In genomic region chr19:32292067-32292739, GRCm38 (mm10) we compare ENCODE assay signal across 8 mouse cellular contexts.
DNase-seq lines count a peak whose midpoint lies in the region; ATAC-seq lines count a peak whose summit lies in the region.

No protein-coding gene starts in this region.

- no peaks in the 10 kb centered on the region for H3K36me3 ChIP-seq in heart, embryonic 12.5 days
- H3K36me3 ChIP-seq in splenic B cell, adult 2 months (ENCODE audit: control insufficient read depth, insufficient read depth, low read length, poor library complexity, severe bottlenecking): no peaks in the 10 kb centered on the region

- H3K4me1 ChIP-seq in heart, embryonic 12.5 days (replicated peaks): peaks cover 30% of the 10 kb centered on the region

- H3K4me2 ChIP-seq in heart, embryonic 12.5 days: peak overlapping the region; percentile 26

- peak overlapping the region; percentile 84 for H3K27ac ChIP-seq in heart, embryonic 12.5 days (ENCODE audit: poor library complexity, severe bottlenecking)

- no peak overlapping the region; the same call in 1 of the 2 replicates for H3K9ac ChIP-seq in heart, embryonic 12.5 days

- peak; percentile 60 for ATAC-seq in heart, embryonic 12.5 days (ENCODE audit: insufficient number of reproducible peaks, low FRiP score)

- no peaks in the 10 kb centered on the region for H3K27me3 ChIP-seq in heart, embryonic 12.5 days (replicated peaks)
- H3K27me3 ChIP-seq in splenic B cell, adult 2 months (ENCODE audit: control insufficient read depth, insufficient read depth, low read length, poor library complexity, severe bottlenecking): no peaks in the 10 kb centered on the region

- H3K9me3 ChIP-seq in heart, embryonic 12.5 days (replicated peaks): no peaks in the 10 kb centered on the region

- intact Hi-C loops in left cerebral cortex, postnatal 36 days (cut with DNase I): no loop called here

- DNase-seq in spleen, postnatal 36 days (ENCODE audit: low spot score in 2 of 2): peak; percentile 28 to 40
- no peak for DNase-seq in spleen, postnatal 14 days (ENCODE audit: low spot score in 2 of 2)
- peak; percentile 30 for DNase-seq in cerebellum, adult 11 months
- DNase-seq in kidney, postnatal 25 days: peak; percentile 35 to 44
- peak; percentile 76 for DNase-seq in splenic B cell, adult 2 months (ENCODE audit: low read depth, low spot score)
- no peak for DNase-seq in left cerebral cortex, postnatal 36 days (ENCODE audit: low spot score in 2 of 2)
- DNase-seq in spleen, postnatal 10 days (ENCODE audit: low spot score in 2 of 2): no peak

- 56% methylated on average over 12 of the region's 12 CpGs for WGBS in heart, embryonic 12.5 days

- no peak overlapping the region for H3K4me3 ChIP-seq in heart, embryonic 12.5 days

Comparison
In these comparisons a context has a peak if more than half of its experiments do, and no peak if none do; other contexts are left out.
1. DNase-seq: peak in spleen, postnatal 36 days (2 of 2), cerebellum, adult 11 months (single experiment), kidney, postnatal 25 days (2 of 2) and splenic B cell, adult 2 months (single experiment); none in spleen, postnatal 14 days (0 of 2), left cerebral cortex, postnatal 36 days (0 of 2) and spleen, postnatal 10 days (0 of 2).